Mouse (Mus musculus) central nervous system, embryonic 14 days (tissue): ENCODE results near the gene Olfr119. TPM values are rescaled to one million over a fixed set of nuclear protein-coding genes. Genes with fewer than 3 reads are reported as not detected.

Source experiments
- polyA plus RNA-seq: library from polyadenylated mRNA; depleted of rRNA; stranded (reverse); fragments of >200 nt; gene quantifications from 2 replicates; pipeline ENCODE4 v1.2.3, GENCODE M21; 2012; rRNA removed

Gene Olfr119
- not detected in 2 replicates for polyA plus RNA-seq

DNA sequence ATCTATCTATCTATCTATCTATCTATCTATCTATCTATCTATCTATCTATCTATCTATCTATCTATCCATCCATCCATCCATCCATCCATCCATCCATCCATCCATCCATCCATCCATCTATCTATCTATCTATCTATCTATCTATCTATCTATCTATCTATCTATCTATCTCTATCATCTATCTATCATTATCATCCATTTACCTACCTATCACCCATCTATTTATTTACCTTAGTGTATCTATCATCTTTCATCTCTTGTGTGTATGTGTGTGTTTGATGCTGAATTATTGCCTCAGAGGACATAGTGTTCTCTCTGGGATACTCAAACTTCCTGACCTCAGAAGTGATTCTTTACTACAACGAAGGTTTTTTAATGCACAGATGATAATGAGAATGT is at the start of gene Olfr119:
TSS of gene Olfr119 (plus strand) at position 301 of the 400 bp plus-strand sequence.

DNA sequence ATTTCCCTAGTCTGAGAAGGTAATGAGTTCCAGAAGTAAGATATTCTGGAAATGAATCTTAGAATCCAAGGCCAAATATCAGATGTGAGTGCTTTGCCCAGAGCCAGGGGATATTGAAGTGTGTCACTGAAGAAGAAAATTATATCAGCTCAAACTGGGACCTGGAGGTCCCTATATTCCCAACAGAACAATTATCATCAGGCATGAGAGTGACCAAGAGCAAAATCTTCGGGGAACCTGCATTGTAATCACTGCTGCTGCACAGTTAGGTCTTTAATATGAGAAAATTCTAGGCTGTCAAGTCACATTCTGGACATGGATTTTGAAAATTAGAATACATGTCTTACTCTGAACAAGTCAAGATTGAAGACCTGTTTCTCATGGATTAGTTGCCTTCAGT is 32.7 kb upstream of the Olfr119 start, which contains the start of gene Olfr117:
TSS of gene Olfr117 (minus strand) at position 101 of the 400 bp plus-strand sequence.

DNA sequence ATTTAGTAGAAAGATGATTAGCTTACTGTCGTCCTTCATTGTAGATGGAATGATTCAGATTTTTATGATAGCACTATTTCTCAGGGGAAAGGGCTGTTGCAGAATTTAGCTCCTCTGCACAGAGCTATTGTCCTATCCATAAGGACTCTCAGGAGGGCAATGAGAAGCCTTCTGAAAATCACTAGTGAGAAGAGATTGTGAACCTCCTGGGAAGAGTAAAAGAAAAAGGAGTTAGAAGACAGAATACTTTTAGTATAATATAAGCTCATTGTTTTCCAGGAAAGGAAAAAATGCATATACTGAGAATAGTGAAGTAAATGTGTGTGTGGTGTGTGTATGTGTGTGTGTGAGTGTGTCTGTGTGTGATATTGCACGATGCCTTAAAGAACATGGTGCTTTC is 29.7 kb upstream of the Olfr119 start, which contains the start of gene Olfr118:
TSS of gene Olfr118 (plus strand) at position 301 of the 400 bp plus-strand sequence.

DNA sequence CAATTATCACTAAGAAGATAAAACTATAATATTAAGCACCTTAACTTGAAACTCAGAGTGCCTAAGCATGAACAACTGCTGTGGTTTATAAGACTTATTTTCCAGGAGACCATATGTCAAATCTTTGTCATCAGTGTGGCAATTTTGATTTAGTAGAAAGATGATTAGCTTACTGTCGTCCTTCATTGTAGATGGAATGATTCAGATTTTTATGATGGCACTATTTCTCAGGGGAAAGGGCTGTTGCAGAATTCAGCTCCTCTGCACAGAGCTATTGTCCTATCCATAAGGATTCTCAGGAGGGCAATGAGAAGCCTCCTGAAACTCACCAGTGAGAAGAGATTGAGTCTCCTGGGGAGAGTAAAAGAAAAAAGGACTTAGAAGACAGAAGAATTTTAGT is 25.1 kb downstream of the Olfr119 start, which contains the start of gene Olfr120:
TSS of gene Olfr120 (plus strand) at position 301 of the 400 bp plus-strand sequence.

Other genes starting within 250 kb of the Olfr119 start
- gene Olfr109, start 237.6 kb upstream of the Olfr119 start, polyA plus RNA-seq, result not detected in 2 replicates
- not detected in 2 replicates for gene H2-M2, start 213.0 kb upstream of the Olfr119 start, polyA plus RNA-seq
- 0.02 TPM in 1 of 2 replicates, not detected in the other for gene Olfr110, start 204.1 kb upstream of the Olfr119 start, polyA plus RNA-seq
- 0.05 and 0.14 TPM in 2 replicates for gene Olfr111, start 188.5 kb upstream of the Olfr119 start, polyA plus RNA-seq
- not detected in 2 replicates for gene Olfr112, start 127.1 kb upstream of the Olfr119 start, polyA plus RNA-seq
- gene Olfr113, start 118.9 kb upstream of the Olfr119 start, polyA plus RNA-seq, result not detected in 2 replicates
- not detected in 2 replicates for gene Olfr114, start 103.8 kb upstream of the Olfr119 start, polyA plus RNA-seq
- gene Olfr115, start 69.5 kb upstream of the Olfr119 start, polyA plus RNA-seq, result not detected in 2 replicates
- gene Olfr116, start 69.4 kb upstream of the Olfr119 start, polyA plus RNA-seq, result not detected in 2 replicates
- not detected in 2 replicates for gene Olfr117, start 32.8 kb upstream of the Olfr119 start, polyA plus RNA-seq
- gene Olfr118, start 29.6 kb upstream of the Olfr119 start, polyA plus RNA-seq, result not detected in 2 replicates
- gene Olfr120, start 25.2 kb downstream of the Olfr119 start, polyA plus RNA-seq, result not detected in 2 replicates
- gene Olfr121, start 52.3 kb downstream of the Olfr119 start, polyA plus RNA-seq, result not detected in 2 replicates
- gene Olfr122, start 72.0 kb downstream of the Olfr119 start, polyA plus RNA-seq, result not detected in 2 replicates
- gene Olfr123, start 97.0 kb downstream of the Olfr119 start, polyA plus RNA-seq, result not detected in 2 replicates
- not detected in 2 replicates for gene Olfr124, start 103.3 kb downstream of the Olfr119 start, polyA plus RNA-seq
- gene Olfr125, start 136.4 kb downstream of the Olfr119 start, polyA plus RNA-seq, result not detected in 2 replicates
- gene Olfr126, start 150.9 kb downstream of the Olfr119 start, polyA plus RNA-seq, result not detected in 2 replicates
- not detected in 2 replicates for gene Olfr127, start 203.9 kb downstream of the Olfr119 start, polyA plus RNA-seq
- gene Olfr128, start 224.0 kb downstream of the Olfr119 start, polyA plus RNA-seq, result not detected in 2 replicates